Mouse (Mus musculus) cerebellum, adult 8-10 months (tissue): ENCODE results near the gene Map2k7.

Experiments used
- DNase-seq: peaks from one replicate; pipeline ENCODE4 v3.0.0; 2022

Gene Map2k7

DNA sequence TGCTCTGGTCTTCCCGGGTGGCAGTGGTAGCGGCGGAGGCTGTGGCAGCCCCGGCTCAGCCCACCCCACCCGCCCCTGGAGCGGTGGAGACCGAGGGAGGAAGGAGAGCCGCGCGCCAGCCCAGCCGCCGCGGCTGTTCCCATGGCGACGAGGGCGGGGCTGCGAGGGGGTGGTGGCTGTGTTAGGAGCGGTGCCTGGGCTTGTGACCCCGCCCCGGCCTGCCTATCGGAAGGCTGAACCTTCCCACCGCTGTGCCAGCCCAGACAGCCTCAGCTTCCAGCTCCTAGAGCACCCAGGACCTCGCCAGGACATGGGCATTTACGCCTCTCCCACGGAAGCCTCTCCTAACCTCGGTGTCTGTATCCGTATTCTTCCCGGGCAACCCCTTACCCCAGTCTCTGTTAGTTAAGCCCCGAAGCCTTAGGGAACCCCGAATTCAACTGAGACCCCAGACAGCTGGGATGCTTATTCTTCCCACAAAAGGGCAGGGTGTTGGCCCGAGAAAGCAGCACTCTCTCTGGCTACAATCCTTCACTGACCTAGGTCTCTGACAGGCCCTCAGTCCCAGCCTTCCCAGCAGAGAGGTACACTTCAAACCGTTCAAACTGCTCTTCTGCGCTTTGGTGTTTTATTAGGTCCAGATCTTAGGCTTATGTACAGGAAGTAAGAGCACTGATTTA is 20.7 kb downstream of the Map2k7 start, which contains the start of gene Ctxn1:
Gene Ctxn1 (minus strand): TSS at position 150 of the 680 bp plus-strand sequence.
- DNase-seq, result peak; percentile 62

DNA sequence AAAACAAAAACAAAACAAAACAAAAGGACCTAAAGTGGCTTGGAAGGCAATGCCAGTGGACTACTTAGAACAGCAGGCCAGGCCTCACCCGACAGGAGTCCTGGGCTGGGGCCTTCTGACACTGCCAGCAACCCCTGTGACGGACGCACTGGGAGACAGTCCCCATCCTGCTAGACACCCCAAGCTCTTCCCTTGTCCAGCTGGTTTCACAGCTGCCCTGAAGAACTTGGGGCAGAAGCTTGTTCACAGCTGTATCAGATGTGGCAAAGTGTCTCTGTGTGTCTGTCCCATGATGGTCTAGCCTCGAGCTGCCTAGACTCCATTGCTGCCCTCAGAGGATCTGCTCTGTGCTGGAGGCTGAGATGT is 21.2 kb downstream of the Map2k7 start:
- DNase-seq, result no peak

DNA sequence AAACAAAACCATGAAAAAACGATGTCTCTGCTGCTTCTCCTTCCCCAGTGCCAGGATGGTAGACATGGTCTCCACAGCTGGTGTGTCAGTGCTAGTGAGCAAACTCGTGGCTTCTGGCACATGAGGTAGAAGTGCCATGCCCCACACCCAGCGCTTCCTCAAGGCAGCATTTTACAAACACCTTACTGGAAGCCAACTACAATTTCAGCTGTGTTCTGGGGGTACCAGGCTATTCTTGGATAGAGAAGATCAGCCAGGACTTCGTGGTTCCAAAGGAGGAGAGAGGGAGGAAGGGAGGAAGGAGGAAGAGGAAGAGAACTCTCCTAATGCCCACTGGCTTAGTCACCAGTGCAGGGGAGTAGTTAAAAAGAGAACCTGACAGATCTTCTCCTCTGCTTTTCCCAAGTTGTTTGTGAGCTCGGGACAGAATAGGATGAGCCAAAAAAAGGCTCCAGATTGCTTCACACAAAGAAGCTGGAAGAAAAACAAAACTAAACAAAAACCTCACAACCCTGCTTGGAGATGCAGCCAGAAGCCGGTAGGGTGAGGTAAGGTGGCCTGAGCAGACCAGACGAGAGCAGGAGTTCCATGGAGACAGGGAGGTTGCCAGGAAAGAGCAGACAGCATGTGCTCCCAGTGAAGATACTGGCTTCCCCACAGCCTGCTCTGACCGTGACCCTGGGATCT is 24.7 kb downstream of the Map2k7 start:
- DNase-seq, result no peak

DNA sequence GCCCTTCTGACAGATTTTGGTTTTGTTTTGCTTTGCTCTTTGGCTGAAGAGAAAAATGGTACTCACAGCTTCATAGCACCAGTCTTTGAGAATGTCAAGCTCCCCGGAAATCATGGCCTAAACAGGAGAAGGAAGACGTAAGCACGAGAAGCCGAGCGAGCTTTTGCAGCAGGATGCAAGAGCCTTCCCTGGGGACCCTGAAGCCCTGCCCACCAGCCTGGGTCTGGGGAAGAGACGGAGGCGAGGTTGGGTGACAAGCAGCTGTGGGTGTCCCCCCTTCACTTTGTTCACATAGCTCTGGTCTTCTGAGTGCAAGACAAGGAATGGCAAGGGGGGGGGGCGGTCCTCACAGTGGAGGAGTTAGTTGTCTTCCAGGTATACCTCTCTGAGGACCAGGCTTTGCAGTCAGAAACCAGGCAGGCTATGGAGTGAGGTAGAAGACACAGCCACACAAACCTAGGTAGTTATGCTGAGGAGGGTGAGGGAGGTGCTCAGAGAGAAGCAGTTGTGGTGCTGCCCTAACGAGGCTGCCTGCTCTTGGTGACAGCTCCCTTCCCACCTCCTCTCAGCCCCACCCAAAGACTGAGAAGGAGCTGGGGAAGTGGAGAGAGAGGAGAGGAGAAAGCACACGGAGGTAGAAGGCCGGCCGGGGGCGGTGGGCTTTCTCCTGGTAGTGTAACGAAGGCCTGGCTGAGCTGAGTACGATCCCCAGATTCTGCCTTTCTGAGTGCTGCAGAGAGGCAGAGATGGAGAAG is 26.8 kb downstream of the Map2k7 start:
- no peak for DNase-seq

DNA sequence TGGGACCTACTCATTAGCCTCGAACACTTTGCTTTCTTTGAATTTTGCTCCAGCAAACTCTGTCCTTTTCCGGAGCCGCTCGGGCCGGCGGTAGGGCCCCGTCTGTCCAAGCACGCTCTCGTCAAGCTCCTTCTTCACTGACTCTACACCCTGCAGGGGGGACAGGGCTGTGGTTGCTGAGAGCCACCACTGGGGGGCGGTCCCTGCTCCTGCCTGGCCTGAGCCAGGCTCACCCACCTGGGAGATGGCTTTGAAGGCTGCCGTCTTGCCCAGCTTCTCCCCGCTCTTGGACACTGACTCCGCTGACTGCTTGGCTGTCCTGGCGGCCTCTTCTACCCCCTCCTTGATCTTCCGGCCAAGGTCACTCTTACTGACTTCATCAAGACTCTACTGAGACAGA is 29.1 kb downstream of the Map2k7 start:
- DNase-seq, result no peak

DNA sequence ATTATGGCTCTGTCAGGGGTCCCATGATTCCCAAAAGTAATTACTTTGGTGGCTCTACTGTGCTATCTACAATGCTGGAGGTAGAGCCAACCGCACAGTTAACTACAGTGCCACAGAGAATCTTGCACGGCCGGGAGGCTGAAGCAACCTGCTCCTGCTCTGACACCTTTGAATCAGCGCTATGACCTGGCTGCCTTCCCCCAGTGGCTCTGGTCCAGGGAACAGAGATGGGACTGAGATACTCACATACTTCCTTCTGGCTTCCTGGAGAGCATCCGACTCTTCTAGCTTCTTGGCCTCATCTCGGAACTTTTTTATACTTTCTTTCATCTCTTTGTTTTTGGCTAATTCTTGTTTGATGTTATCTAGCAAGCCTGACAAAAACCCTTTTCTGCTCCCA is 31.1 kb downstream of the Map2k7 start:
- DNase-seq, result no peak

DNA sequence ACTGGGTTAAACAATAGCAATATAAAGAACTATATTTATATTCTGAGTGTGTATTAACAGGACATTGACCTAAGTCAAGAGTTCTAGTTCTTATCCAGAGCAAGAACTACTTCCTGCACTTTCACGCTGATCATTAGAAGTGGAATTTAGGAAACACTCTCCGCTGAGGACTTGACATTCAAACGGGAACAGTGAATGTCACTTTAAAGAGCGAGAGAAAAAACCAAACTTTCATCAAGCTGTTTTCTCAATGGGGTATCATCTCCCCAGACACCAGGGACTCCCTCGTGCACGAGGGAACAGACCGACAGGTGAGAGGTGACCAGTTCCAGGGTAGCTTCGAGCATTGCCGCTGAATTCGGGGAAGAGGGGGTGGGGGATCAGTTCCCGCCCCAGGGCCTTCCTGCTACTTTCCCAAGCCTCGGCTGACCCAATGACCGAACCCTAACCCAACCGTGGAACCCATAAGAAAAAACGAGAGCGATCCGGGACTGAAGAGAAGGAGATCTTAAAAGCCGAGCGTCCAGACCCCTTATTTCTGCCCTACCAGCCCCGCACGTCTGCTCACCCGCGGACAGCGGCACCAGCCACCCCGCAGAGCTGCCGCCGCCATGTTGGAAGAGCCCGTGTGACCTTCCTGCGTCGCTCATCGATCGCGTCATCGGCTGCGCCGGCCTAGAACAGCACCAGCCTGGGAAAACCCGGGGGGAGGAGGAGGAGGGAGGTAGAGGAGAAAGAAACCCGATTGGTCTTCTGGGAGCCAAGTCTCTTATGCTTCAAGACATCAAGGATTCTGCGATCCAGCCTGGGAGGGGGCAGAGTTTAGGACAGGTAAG is 37.0 kb downstream of the Map2k7 start, which contains the start of gene Timm44:
Gene Timm44 (minus strand): TSS at position 639 of the 836 bp plus-strand sequence.
- DNase-seq, result peak; percentile 94

DNA sequence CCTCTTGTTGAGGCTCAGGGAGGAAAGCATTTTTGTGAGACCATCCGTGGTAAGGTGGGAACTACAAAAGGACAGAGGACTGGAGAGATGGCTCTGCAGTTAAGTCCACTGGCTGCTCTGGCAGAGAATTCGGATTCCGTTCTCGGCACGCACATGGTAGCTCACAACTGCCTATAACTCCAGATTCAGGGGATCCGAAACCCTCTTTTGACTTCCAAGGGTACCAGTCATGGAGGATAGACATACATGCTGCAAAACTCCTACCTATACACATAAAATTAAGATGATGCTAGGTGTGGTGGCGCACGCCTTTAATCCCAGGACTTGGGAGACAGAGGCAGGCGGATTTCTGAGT is 37.5 kb downstream of the Map2k7 start:
- no peak for DNase-seq

DNA sequence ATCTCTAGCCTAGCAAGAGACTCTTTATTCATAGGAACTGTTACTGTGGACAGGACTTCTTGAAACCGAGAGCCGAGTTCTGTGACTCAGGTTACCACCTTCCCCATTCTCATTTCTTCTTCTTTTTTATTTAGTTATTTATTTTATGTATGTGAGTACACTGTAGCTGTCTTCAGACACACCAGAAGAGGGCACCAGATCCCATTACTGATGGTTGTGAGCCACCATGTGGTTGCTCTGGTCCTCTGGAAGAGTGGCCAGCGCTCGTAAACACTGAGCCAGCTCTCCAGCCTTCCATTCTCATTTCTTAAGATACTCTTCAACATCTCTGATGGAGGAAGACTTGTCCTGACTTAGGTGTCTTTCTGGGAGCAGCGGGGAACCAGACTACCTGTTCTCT is 54.2 kb downstream of the Map2k7 start:
- DNase-seq, result no peak
